Mouse (Mus musculus): Measurements from ENCODE around the gene Gmfg.

- TF ChIP-seq CTCF (IDR thresholded peaks at IDR 0.05; ENCODE audit: extremely low read depth, insufficient read depth, low read length), result no peak
- TF ChIP-seq POLR2A (IDR thresholded peaks at IDR 0.05; ENCODE audit: extremely low read depth, insufficient read depth, low read length), result no peak
Observed at GRCm38 (mm10) chr7:28412826-28413225, 24.4 kb upstream of the Gmfg start.

All from cortical plate, adult 2 months (tissue).